Mouse (Mus musculus) neural tube, embryonic 12.5 days (tissue): Measurements from ENCODE around the gene Trim25. TPM values are rescaled to one million over a fixed set of nuclear protein-coding genes. Genes with fewer than 3 reads are reported as not detected.
"Not testable (repeated sequence)": the region's sequence is repeated elsewhere in the genome, so short reads cannot be mapped to it uniquely, and the experiment has no call there.

ENCODE experiments used
- ATAC-seq: fragments of 200-750 bp; cut with Nextera tagmentation; 2 replicates; pipeline ENCODE4 v1.8.0; 2017; ENCODE audit warnings: low read depth, mild to moderate bottlenecking, moderate TSS enrichment, moderate library complexity; ENCODE audit not compliant: low FRiP score
- H3K27ac ChIP-seq: fragments of 300-500 bp; sonication (generic); 2 replicates; pipeline ENCODE4 v1.5.1; 2016
- H3K27me3 ChIP-seq: fragments of 300-500 bp; sonication (generic); replicated peaks from 2 replicates; pipeline ENCODE4 v1.6.1; 2016; ENCODE audit warnings: mild to moderate bottlenecking
- H3K36me3 ChIP-seq: fragments of 300-500 bp; sonication (generic); 2 replicates; pipeline ENCODE4 v1.6.1; 2016; ENCODE audit warnings: mild to moderate bottlenecking
- H3K4me1 ChIP-seq: fragments of 300-500 bp; sonication (generic); 2 replicates; pipeline ENCODE4 v1.6.1; 2016
- H3K4me2 ChIP-seq: fragments of 300-500 bp; sonication (generic); replicated peaks from 2 replicates; pipeline ENCODE4 v1.6.1; 2016; ENCODE audit warnings: mild to moderate bottlenecking
- H3K4me3 ChIP-seq: fragments of 300-500 bp; sonication (generic); 2 replicates; pipeline ENCODE4 v1.5.1; 2016
- H3K9ac ChIP-seq: fragments of 300-500 bp; sonication (generic); 2 replicates; pipeline ENCODE4 v1.6.1; 2016; ENCODE audit warnings: mild to moderate bottlenecking
- H3K9me3 ChIP-seq: fragments of 300-500 bp; sonication (generic); 2 replicates; pipeline ENCODE4 v1.6.1; 2016; ENCODE audit warnings: mild to moderate bottlenecking
- WGBS: fragments of 180-500 bp; shearing (Covaris S2); methylation state at CpG from one replicate; pipeline ENCODE4 v1.1.7; 2016; 5-methylcytosine and 5-hydroxymethylcytosine counted together
- polyA plus RNA-seq: library from polyadenylated mRNA; unstranded; fragments of >200 nt; fragmentation: Nextera tagmentation; extraction: Ambion mirVana; gene quantifications from 2 replicates; pipeline ENCODE4 v1.2.1, GENCODE M21; 2016

Trim25 gene
- polyA plus RNA-seq, 1 experiment from 2014 or later = 4.6 TPM

DNA sequence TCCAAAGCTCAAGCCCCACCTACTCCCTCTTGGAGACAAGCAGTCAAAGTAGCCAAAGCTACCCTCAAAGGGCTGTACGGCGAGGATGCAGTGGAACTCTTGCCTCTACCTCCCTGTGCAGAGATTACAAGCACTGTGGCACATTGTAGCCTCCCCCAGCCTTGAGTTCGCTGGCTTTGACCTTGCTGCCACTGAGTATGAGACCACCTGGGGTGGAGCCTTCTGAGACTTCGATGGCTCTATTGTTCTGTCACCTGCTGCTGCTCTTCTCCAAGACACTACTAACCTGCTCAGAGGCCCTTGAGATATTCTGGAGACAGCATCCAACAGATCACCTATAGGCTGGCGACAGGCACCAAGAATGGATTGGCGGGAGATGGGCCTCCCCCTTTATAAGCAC, 31.4 kb downstream of the Trim25 start:
- no peak for ATAC-seq

DNA sequence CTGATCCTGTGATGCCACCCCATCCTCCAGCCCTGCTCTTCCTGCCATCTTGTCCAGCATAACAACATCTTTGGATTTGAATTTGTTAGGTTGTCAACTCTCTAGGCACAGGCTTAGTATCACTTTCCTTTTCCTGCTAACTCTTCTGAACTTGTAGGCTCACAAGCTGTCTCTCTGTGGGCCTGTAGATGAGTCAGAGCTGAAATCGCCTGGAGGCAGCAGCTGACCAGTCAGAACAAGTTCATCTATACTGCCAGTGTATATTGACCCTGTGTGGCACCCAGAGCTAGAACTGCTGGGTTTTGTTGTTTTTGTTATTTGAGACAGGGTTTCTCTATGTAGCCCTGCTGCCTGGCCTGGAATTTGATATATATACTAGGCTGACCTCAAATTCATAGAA, 32.0 kb downstream of the Trim25 start:
- Histone ChIP-seq H3K9ac (no peak overlapping the region), H3K4me1 (no peaks in the 10 kb centered on the region), H3K36me3 (no peaks in the 10 kb centered on the region), H3K4me3 (no peak overlapping the region), H3K27ac (no peak overlapping the region), H3K27me3 (no peaks in the 10 kb centered on the region), H3K9me3 (no peaks in the 10 kb centered on the region), H3K4me2 (no peak overlapping the region)
- no peak for ATAC-seq
- 67% methylated on average over 1 of the region's 1 CpGs for WGBS

More for the DNA sequence above, 31.4 kb downstream of the Trim25 start:
- H3K27me3 ChIP-seq = no peaks in the 10 kb centered on the region
- H3K4me2 ChIP-seq = no peak overlapping the region
- no peaks in the 10 kb centered on the region for H3K9me3 ChIP-seq
- WGBS = 76% methylated on average over 6 of the region's 6 CpGs
- no peak overlapping the region for H3K4me3 ChIP-seq
- no peaks in the 10 kb centered on the region for H3K4me1 ChIP-seq
- H3K9ac ChIP-seq = no peak overlapping the region
- H3K36me3 ChIP-seq = no peaks in the 10 kb centered on the region
- no peak overlapping the region for H3K27ac ChIP-seq

DNA sequence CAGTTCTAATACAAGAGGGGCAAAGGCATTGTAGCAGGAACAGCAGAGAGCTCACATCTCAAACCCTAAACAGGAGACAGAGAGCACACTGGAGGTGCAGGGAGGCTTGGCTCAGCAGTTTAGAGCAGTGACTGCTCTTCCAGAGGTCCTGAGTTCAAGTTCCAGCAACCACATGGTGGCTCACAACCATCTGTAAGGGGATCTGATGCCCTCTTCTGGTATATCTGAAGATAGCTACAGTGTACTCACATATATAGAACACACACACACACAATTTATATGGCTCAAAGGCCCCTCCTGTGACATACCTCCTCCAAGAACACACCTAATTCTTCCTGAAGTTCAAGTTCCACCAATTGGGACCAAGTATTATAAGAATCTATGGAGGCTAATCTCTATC, 35.4 kb downstream of the Trim25 start:
- Histone ChIP-seq H3K9me3 (no peaks in the 10 kb centered on the region), H3K4me1 (no peaks in the 10 kb centered on the region), H3K27me3 (no peaks in the 10 kb centered on the region), H3K4me3 (no peak overlapping the region), H3K9ac (no peak overlapping the region), H3K4me2 (no peak overlapping the region), H3K27ac (no peak overlapping the region), H3K36me3 (peaks cover 6% of the 10 kb centered on the region; the same call in 1 of the 2 replicates)
- ATAC-seq = no peak

DNA sequence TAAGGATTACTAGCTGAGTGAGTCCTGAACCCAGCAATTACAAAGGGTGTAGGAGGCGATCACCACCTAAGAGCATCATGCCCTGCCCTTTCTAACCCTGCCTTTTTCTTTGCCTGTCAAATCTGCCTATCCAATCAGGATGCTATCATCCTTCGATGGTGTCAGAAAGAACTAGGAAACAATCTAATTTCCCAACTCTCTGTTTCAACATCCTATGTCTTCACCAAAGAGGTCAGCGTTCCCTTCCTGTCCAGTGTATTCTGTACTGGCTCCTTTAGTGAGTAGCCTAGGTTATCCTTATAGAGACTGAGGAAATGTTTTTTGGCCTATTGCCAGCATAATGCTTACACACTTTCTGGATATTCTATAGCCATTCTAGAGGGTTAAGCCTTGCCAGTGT, 36.4 kb downstream of the Trim25 start:
- Histone ChIP-seq H3K27ac (no peak overlapping the region), H3K4me3 (no peak overlapping the region), H3K9me3 (no peaks in the 10 kb centered on the region), H3K36me3 (peaks cover 16% of the 10 kb centered on the region), H3K27me3 (no peaks in the 10 kb centered on the region), H3K9ac (no peak overlapping the region), H3K4me2 (no peak overlapping the region), H3K4me1 (no peaks in the 10 kb centered on the region)
- ATAC-seq = no peak
- 82% methylated on average over 3 of the region's 3 CpGs for WGBS

DNA sequence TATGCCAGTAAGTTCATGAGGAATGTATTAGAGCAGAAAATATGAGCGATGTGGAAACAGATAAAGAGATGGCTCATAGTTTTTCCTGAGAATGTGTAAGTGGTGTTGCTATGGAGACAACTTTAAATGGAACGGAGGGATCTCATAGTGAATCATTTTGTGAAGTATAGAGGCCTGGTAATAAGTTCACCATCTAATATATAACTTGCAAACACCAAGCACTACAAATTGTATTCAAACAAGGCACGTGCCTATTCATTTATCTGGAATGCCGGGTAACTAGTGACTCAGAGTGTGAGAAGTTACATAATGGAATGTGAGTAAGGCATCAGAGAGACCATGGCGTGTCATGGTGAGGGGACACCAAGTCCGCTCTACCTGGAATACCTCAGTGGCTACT, 39.3 kb downstream of the Trim25 start:
- H3K4me1 ChIP-seq = no peaks in the 10 kb centered on the region
- no peaks in the 10 kb centered on the region for H3K9me3 ChIP-seq
- ATAC-seq = no peak
- 91% methylated on average over 6 of the region's 6 CpGs for WGBS
- H3K27me3 ChIP-seq = no peaks in the 10 kb centered on the region
- no peak overlapping the region for H3K27ac ChIP-seq
- no peak overlapping the region for H3K9ac ChIP-seq
- peaks cover 28% of the 10 kb centered on the region for H3K36me3 ChIP-seq
- no peak overlapping the region for H3K4me2 ChIP-seq
- H3K4me3 ChIP-seq = no peak overlapping the region

DNA sequence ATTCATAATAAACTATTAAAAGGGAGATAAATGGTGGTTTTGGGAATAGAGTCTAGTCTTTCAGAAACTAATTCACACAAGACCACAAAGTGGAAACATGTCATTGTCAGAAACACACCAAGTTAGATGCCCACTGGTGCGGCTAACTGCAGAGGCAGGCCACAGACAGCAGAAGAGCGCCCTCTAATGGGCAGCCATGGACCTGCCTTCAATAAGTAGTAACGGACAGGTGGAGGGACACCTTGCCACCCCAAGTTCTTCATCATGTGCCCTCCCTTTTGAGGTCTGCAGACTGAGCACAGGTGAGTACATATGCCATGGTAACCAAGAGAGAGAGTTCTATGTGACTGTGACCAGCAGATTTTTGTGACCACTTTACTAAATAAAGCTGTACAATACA, 40.1 kb downstream of the Trim25 start:
- Histone ChIP-seq H3K4me3 (no peak overlapping the region), H3K9me3 (no peaks in the 10 kb centered on the region), H3K36me3 (peaks cover 34% of the 10 kb centered on the region), H3K27me3 (no peaks in the 10 kb centered on the region), H3K27ac (no peak overlapping the region), H3K4me1 (no peaks in the 10 kb centered on the region), H3K9ac (no peak overlapping the region), H3K4me2 (no peak overlapping the region)
- no peak for ATAC-seq
- WGBS = 30% methylated on average over 3 of the region's 3 CpGs

DNA sequence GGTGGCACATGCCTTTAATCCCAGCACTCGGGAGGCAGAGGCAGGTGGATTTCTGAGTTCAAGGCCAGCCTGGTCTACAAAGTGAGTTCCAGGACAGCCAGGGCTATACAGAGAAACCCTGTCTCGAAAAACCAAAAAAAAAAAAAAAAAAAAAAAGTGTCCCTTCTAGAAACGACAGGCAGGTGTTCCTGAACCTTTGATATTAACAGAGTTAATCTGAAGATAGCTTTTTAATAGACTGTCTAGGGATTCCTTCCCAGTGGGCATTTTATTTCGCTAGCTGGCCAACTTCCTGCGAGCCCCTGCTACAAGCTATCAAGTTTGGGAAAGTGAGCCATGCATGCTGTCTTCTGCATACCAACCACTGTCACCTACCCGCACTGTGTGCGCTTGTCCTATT, 41.9 kb downstream of the Trim25 start:
- ATAC-seq, H3K9ac ChIP-seq, H3K4me3 ChIP-seq, H3K9me3 ChIP-seq, H3K27me3 ChIP-seq, H3K27ac ChIP-seq, H3K4me2 ChIP-seq, H3K4me1 ChIP-seq: not testable (repeated sequence)
- peaks cover 49% of the 10 kb centered on the region for H3K36me3 ChIP-seq
- WGBS = 96% methylated on average over 6 of the region's 7 CpGs

DNA sequence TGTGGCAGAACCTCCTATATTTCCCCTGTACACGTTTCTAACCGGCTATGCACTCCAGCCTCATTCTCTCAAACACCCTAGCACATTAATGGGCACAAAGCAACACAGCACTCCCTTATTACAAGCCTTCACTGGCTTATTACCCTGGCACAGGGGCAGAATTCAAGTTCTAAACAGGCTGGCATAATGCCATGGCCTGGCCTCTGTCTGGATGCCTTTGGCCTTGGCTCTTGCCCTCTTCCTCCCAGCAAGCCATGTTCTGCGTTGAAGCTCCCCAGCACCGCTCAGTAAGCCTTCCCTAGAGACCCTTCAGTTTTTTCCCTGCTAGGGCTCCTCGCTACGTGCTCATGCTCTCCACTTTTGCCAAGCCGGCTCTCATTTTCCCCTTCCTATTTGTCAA, 43.9 kb downstream of the Trim25 start:
- no peaks in the 10 kb centered on the region for H3K9me3 ChIP-seq
- no peak overlapping the region for H3K4me2 ChIP-seq
- peaks cover 62% of the 10 kb centered on the region for H3K36me3 ChIP-seq
- WGBS = 88% methylated on average over 7 of the region's 7 CpGs
- no peak overlapping the region for H3K27ac ChIP-seq
- H3K4me3 ChIP-seq = no peak overlapping the region
- H3K27me3 ChIP-seq = no peaks in the 10 kb centered on the region
- no peaks in the 10 kb centered on the region for H3K4me1 ChIP-seq
- no peak for ATAC-seq
- H3K9ac ChIP-seq = no peak overlapping the region

DNA sequence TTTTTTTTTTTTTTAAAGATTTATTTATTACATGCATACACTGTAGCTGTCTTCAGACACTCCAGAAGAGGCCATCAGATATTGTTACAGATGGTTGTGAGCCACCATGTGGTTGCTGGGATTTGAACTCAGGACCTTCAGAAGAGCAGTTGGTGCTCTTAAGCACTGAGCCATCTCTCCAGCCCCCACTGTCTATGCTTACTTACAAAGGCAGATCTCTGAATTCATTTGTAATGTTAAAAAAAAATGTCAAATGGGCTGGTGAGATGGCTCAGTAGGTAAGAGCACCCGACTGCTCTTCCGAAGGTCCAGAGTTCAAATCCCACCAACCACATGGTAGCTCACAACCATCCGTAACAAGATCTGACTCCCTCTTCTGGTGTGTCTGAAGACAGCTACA, 46.3 kb downstream of the Trim25 start:
- H3K4me3 ChIP-seq, ATAC-seq, H3K4me2 ChIP-seq, H3K27ac ChIP-seq, H3K27me3 ChIP-seq, H3K4me1 ChIP-seq, H3K9ac ChIP-seq, H3K9me3 ChIP-seq: not testable (repeated sequence)
- H3K36me3 ChIP-seq = peaks cover 65% of the 10 kb centered on the region
- WGBS = 95% methylated on average over 3 of the region's 3 CpGs

DNA sequence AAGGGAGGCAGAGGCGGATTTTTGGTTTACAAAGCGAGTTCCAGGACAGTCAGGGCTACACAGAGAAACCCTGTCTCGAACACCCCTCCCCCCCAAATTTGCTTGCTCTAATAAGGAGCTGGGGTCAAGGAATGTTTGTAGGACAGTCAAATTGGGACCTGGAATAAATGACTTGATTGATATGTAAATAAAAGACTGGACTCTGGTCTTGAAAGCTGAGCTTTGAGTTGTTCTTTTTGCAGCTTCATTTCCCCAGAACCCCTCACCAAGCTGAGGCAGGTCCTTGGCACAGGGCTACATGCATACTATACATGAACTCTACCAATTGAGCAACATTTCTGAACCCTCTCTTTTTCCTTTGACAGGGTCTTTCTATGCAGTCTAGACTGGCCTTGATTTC, 46.8 kb downstream of the Trim25 start:
- H3K4me3 ChIP-seq = no peak overlapping the region
- H3K27ac ChIP-seq = no peak overlapping the region
- no peak overlapping the region for H3K4me2 ChIP-seq
- H3K36me3 ChIP-seq = peaks cover 67% of the 10 kb centered on the region
- WGBS = 90% methylated on average over 3 of the region's 3 CpGs
- H3K27me3 ChIP-seq = no peaks in the 10 kb centered on the region
- no peak overlapping the region for H3K9ac ChIP-seq
- H3K9me3 ChIP-seq = no peaks in the 10 kb centered on the region
- no peak for ATAC-seq
- no peaks in the 10 kb centered on the region for H3K4me1 ChIP-seq

DNA sequence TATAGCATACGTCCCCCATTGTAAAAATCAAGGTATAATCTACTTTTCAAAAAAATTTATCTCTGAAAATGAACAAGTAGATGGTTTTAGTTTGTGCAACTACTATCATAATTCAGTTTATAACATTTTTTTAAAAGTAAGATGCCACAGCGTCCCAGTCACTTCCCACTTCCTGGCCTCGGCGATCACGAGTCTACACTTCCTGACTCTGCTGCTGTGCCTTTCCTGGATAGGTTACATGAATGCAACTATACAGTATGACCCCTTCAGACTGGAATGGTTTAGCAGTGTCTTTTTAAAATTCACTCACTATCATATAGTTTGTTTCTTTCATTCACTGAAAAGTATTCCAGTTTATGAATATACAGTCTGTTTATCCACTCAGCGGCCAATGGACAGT, 52.6 kb downstream of the Trim25 start:
- no peak for ATAC-seq
- H3K4me2 ChIP-seq = no peak overlapping the region
- no peaks in the 10 kb centered on the region for H3K4me1 ChIP-seq
- H3K4me3 ChIP-seq = no peak overlapping the region
- no peaks in the 10 kb centered on the region for H3K9me3 ChIP-seq
- no peaks in the 10 kb centered on the region for H3K27me3 ChIP-seq
- WGBS = 91% methylated on average over 6 of the region's 6 CpGs
- peaks cover 46% of the 10 kb centered on the region for H3K36me3 ChIP-seq
- no peak overlapping the region for H3K27ac ChIP-seq
- H3K9ac ChIP-seq = no peak overlapping the region

DNA sequence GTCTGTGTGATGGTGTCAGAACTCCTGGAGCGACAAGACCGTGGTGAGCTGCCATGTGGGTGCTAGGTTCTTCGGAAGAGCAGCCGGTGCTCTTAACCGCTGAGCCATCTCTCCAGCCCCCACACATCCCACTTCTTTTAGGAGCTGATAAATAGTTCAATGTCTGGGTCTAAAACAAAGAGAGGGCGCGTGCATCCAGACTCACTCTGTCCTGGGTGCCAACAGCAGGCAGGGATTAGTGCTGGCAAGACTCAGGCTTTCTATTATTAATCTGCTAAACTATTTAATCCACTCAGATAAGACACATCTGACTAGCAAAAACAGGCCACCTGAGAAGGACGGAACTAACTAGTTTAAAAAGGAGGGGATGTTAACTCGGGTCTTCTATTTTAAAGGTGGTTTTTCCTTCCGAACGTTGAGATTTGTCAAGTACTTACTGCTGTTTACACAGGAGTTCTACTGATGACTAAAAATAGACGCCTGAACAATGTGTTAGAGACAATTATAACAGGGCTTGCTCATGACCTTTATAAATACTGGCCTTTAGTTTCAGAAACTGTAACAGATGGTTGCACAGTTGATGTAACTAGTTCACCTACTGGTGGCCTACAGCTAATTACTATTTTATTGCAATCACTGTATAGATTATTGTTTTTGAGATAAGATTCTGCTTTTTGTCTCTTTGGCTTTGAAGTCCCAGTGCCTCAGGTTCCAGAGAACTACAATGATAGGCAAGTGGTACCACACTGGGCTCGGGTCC, 56.9 kb downstream of the Trim25 start:
- H3K4me2 ChIP-seq = no peak overlapping the region
- H3K9ac ChIP-seq = no peak overlapping the region
- no peak for ATAC-seq
- no peak overlapping the region for H3K4me3 ChIP-seq
- no peaks in the 10 kb centered on the region for H3K9me3 ChIP-seq
- no peaks in the 10 kb centered on the region for H3K27me3 ChIP-seq
- peaks cover 17% of the 10 kb centered on the region for H3K4me1 ChIP-seq
- 88% methylated on average over 13 of the region's 13 CpGs for WGBS
- no peak overlapping the region for H3K27ac ChIP-seq
- peaks cover 13% of the 10 kb centered on the region for H3K36me3 ChIP-seq

DNA sequence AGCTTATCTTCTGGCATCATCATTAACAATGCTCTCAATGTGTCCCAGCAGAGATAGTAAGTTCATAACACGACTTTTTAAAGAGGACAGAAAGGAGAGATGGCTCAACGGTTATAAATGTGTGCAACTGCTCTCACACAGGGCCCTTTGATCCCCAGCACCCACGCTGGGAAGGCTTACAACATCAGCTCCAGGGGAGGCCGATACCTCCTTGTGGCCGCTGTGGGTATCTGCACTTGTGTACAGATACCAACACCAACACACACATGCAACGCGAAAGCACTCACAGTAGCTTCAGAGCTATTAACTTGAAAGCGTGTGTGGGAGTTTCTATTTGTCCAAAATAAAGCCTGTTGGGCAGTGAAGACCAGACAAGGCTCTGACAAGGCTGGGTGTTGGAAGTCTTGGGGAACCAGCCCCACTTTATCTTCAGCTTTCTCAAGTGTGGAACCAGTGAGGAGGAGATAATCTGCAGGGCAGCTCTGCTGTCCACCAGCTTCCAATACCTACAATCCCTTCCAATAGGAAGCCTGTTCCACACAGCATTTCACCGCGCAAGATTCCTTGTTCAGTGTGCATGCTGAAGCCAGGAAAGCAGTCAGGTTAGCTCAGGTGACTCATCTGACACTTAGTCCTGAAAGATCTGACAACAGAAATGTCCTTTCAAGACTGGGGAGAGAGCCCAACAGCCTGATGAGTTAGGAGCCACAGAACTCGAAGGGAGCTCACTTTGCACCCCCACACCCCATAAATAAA, 59.5 kb downstream of the Trim25 start:
- H3K4me1 ChIP-seq = peaks cover 17% of the 10 kb centered on the region
- H3K9ac ChIP-seq = no peak overlapping the region
- no peaks in the 10 kb centered on the region for H3K9me3 ChIP-seq
- peak overlapping the region; percentile 74 for H3K4me2 ChIP-seq
- WGBS = 73% methylated on average over 11 of the region's 11 CpGs
- H3K27me3 ChIP-seq = no peaks in the 10 kb centered on the region
- peak overlapping the region; percentile 82; the same call in 1 of the 2 replicates for H3K4me3 ChIP-seq
- no peak for ATAC-seq
- 0 out of 2 replicates have a peak, but pooled peaks cover 4% of the 10 kb centered on the region for H3K36me3 ChIP-seq
- no peak overlapping the region for H3K27ac ChIP-seq
